Mouse (Mus musculus): Measurements from ENCODE around the gene Gtf2a1l. TPM values are rescaled to one million over a fixed set of nuclear protein-coding genes. Genes with fewer than 3 reads are reported as not detected.

The Gtf2a1l gene
- polyA plus RNA-seq, 1 experiment from 2014 or later = 0.53 TPM

- Histone ChIP-seq H3K9me3 (replicated peaks) (no peaks in the 10 kb centered on the region), H3K4me2 (replicated peaks) (no peak overlapping the region), H3K4me3 (replicated peaks) (no peak overlapping the region), H3K27ac (replicated peaks) (no peak overlapping the region), H3K27me3 (no peaks in the 10 kb centered on the region), H3K4me1 (no peaks in the 10 kb centered on the region), H3K36me3 (no peaks in the 10 kb centered on the region), H3K9ac (no peak overlapping the region)
- no peak for ATAC-seq (ENCODE audit: insufficient number of reproducible peaks, low FRiP score, low TSS enrichment, low read depth)
- WGBS = 37% methylated on average over 4 of the region's 4 CpGs
Observed at GRCm38 (mm10) chr17:88703112-88703511, 34.7 kb downstream of the Gtf2a1l start.

DNA sequence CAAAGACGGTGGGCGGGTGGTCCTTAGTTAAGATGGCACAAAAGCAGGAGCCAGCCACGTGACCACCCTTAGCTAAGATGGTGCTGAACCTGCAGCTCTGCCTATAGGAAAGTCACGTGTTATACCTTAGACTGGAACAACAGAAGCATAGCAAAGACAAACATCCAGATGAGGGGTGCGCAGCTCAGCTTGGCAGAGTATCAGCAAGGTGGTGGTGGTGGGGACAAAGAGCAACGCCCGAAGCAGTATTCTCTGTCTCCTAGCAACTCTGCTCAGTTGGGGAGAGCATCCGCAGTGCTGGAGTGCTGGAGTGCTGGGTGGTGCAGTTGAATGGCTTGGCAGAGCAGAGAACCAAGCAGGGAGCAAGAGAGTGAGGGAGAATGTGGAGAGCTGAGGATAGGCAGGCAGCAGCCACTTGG, 37.8 kb downstream of the Gtf2a1l start:
- ATAC-seq (ENCODE audit: insufficient number of reproducible peaks, low FRiP score, low TSS enrichment, low read depth) = no peak
- no peak overlapping the region for H3K27ac ChIP-seq (replicated peaks)
- no peak overlapping the region for H3K4me3 ChIP-seq (replicated peaks)
- no peak overlapping the region for H3K9ac ChIP-seq
- H3K4me2 ChIP-seq (replicated peaks) = no peak overlapping the region
- no peaks in the 10 kb centered on the region for H3K36me3 ChIP-seq
- H3K9me3 ChIP-seq (replicated peaks) = no peaks in the 10 kb centered on the region
- H3K27me3 ChIP-seq = no peaks in the 10 kb centered on the region
- no peaks in the 10 kb centered on the region for H3K4me1 ChIP-seq
- WGBS = 39% methylated on average over 8 of the region's 8 CpGs

DNA sequence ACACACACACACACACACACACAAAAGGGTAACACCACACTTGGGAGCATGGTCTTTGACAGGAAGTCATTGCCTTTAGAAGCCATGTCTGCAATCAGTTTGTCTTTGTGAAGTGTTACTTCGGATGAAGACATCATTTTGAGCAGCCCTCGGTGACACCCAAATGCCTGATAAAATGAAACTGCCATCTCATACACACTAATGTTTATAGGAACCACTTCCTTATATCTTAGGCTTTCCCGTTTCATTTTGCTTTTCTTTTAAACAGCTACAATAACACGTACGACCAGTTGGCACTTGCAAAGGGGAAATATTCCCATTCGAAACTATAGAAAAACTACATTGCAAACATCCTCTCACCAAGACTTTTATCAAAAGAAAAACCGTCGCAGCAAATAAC, 81.2 kb downstream of the Gtf2a1l start:
- peaks cover 8% of the 10 kb centered on the region for H3K4me1 ChIP-seq
- H3K36me3 ChIP-seq = no peaks in the 10 kb centered on the region
- 71% methylated on average over 8 of the region's 8 CpGs for WGBS
- no peaks in the 10 kb centered on the region for H3K9me3 ChIP-seq (replicated peaks)
- H3K9ac ChIP-seq = no peak overlapping the region
- ATAC-seq (ENCODE audit: insufficient number of reproducible peaks, low FRiP score, low TSS enrichment, low read depth) = no peak
- H3K4me3 ChIP-seq (replicated peaks) = no peak overlapping the region
- no peaks in the 10 kb centered on the region for H3K27me3 ChIP-seq
- H3K27ac ChIP-seq (replicated peaks) = no peak overlapping the region
- H3K4me2 ChIP-seq (replicated peaks) = no peak overlapping the region

GRCm38 (mm10) chr17:88752827-88753471, 84.5 kb downstream of the Gtf2a1l start:
- ATAC-seq (ENCODE audit: insufficient number of reproducible peaks, low FRiP score, low TSS enrichment, low read depth) = 0 out of 2 replicates have a peak, but pooled peaks have one; percentile 63
- Histone ChIP-seq H3K36me3 (no peaks in the 10 kb centered on the region), H3K9me3 (replicated peaks) (no peaks in the 10 kb centered on the region)

DNA sequence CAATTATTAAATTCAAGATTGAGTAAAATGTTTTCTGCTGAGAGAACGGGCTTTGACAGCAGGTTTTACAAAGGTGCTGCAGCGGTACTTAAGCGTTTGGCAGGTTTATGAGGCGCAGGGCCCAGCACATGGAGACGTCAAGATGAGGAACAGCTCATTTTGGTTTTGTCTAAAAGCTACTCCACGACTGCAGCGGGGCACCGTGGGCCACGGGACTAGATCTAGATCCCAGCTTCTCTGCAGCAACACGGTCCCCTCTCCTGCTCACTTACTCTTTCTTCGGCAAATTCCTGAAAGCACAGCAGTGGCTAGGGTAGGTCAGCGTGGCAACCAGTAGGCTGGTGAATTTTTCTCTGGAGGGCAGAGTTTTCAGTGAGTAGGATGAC, 85.0 kb downstream of the Gtf2a1l start:
- peak overlapping the region; percentile 34 for H3K4me2 ChIP-seq (replicated peaks)

More at GRCm38 (mm10) chr17:88752827-88753471, 84.5 kb downstream of the Gtf2a1l start:
- no peak overlapping the region for H3K27ac ChIP-seq (replicated peaks)
- peak overlapping the region; percentile 34 for H3K4me2 ChIP-seq (replicated peaks)
- H3K4me1 ChIP-seq = peaks cover 13% of the 10 kb centered on the region
- H3K27me3 ChIP-seq = no peaks in the 10 kb centered on the region
- 0 out of 2 replicates have a peak overlapping the region, but pooled peaks have one; percentile 7 for H3K4me3 ChIP-seq (replicated peaks)
- 8% methylated on average over 17 of the region's 17 CpGs for WGBS
- H3K9ac ChIP-seq = no peak overlapping the region

GRCm38 (mm10) chr17:88755776-88756175, 87.3 kb downstream of the Gtf2a1l start:
- Histone ChIP-seq H3K9ac (no peak overlapping the region), H3K9me3 (replicated peaks) (no peaks in the 10 kb centered on the region), H3K4me1 (peaks cover 13% of the 10 kb centered on the region), H3K27me3 (no peaks in the 10 kb centered on the region), H3K4me2 (replicated peaks) (no peak overlapping the region), H3K27ac (replicated peaks) (no peak overlapping the region), H3K4me3 (replicated peaks) (no peak overlapping the region), H3K36me3 (no peaks in the 10 kb centered on the region)
- 73% methylated on average over 6 of the region's 6 CpGs for WGBS
- ATAC-seq (ENCODE audit: insufficient number of reproducible peaks, low FRiP score, low TSS enrichment, low read depth) = no peak

More for the DNA sequence above, 85.0 kb downstream of the Gtf2a1l start:
- Histone ChIP-seq H3K27me3 (no peaks in the 10 kb centered on the region), H3K9me3 (replicated peaks) (no peaks in the 10 kb centered on the region), H3K4me3 (replicated peaks) (0 out of 2 replicates have a peak overlapping the region, but pooled peaks have one; percentile 7), H3K36me3 (no peaks in the 10 kb centered on the region), H3K27ac (replicated peaks) (no peak overlapping the region), H3K9ac (no peak overlapping the region), H3K4me1 (peaks cover 13% of the 10 kb centered on the region)
- no peak for ATAC-seq (ENCODE audit: insufficient number of reproducible peaks, low FRiP score, low TSS enrichment, low read depth)
- 53% methylated on average over 12 of the region's 12 CpGs for WGBS

DNA sequence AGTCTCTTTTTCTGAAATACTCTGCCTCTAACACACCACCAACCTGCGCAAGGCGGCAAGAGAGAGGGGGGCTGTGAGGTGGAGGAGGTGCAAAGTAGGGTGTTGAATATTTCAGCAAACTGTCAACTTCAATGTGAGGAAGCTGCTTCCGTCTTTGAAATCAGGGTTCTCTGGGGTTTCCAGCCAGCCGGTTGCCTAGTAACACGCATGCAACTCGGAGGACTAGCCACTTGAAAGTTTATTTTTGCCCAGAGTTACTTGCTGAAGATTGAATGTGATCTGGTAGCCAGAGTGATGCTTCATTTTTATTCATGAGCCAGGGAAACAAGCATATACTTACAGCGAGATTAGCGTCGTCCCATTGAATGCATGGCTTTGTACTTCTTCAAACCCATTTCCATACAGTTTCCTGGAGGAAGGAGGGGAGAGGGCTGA, 89.6 kb downstream of the Gtf2a1l start:
- H3K4me2 ChIP-seq (replicated peaks) = no peak overlapping the region
- H3K9ac ChIP-seq = no peak overlapping the region
- peaks cover 10% of the 10 kb centered on the region for H3K4me1 ChIP-seq
- H3K27me3 ChIP-seq = no peaks in the 10 kb centered on the region; the same call in 1 of the 2 replicates
- no peak overlapping the region for H3K27ac ChIP-seq (replicated peaks)
- WGBS = 22% methylated on average over 9 of the region's 9 CpGs
- ATAC-seq (ENCODE audit: insufficient number of reproducible peaks, low FRiP score, low TSS enrichment, low read depth) = no peak
- H3K4me3 ChIP-seq (replicated peaks) = no peak overlapping the region
- no peaks in the 10 kb centered on the region for H3K36me3 ChIP-seq
- no peaks in the 10 kb centered on the region for H3K9me3 ChIP-seq (replicated peaks)

- H3K4me2 ChIP-seq (replicated peaks) = no peak overlapping the region
- H3K4me3 ChIP-seq (replicated peaks) = no peak overlapping the region
- H3K9me3 ChIP-seq (replicated peaks) = no peaks in the 10 kb centered on the region
- no peak overlapping the region for H3K9ac ChIP-seq
- no peak for ATAC-seq (ENCODE audit: insufficient number of reproducible peaks, low FRiP score, low TSS enrichment, low read depth)
- H3K36me3 ChIP-seq = no peaks in the 10 kb centered on the region
- H3K27me3 ChIP-seq = no peaks in the 10 kb centered on the region; the same call in 1 of the 2 replicates
- WGBS = 54% methylated on average over 5 of the region's 5 CpGs
- H3K4me1 ChIP-seq = no peaks in the 10 kb centered on the region
- H3K27ac ChIP-seq (replicated peaks) = no peak overlapping the region
Observed at GRCm38 (mm10) chr17:88763396-88764135, 95.1 kb downstream of the Gtf2a1l start.

DNA sequence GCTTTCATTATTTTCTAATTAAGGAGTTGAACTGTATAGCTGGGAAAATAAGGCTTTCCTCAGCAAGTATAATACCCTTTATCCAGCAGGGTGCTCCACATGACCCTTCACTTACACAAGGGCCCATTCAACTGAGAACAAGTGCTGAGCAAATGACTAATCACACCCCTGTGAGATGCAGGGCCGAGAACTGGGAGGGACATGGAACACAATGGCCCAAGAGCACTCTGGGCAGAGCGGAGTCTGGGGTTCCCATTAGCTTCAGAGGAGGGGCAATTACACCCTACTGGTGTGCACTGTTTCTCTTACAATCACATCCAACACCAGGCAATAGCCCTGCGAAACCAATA, 95.7 kb downstream of the Gtf2a1l start:
- 60% methylated on average over 3 of the region's 3 CpGs for WGBS
- H3K9me3 ChIP-seq (replicated peaks) = no peaks in the 10 kb centered on the region
- H3K27ac ChIP-seq (replicated peaks) = no peak overlapping the region
- no peaks in the 10 kb centered on the region for H3K4me1 ChIP-seq
- no peak overlapping the region for H3K4me2 ChIP-seq (replicated peaks)
- H3K36me3 ChIP-seq = no peaks in the 10 kb centered on the region
- ATAC-seq (ENCODE audit: insufficient number of reproducible peaks, low FRiP score, low TSS enrichment, low read depth) = no peak
- no peak overlapping the region for H3K9ac ChIP-seq
- no peak overlapping the region for H3K4me3 ChIP-seq (replicated peaks)
- H3K27me3 ChIP-seq = no peaks in the 10 kb centered on the region; the same call in 1 of the 2 replicates
